Mouse (Mus musculus) cerebellum, adult 18-20 months (tissue): ENCODE results near the gene Hist1h4i.

Source experiments
- DNase-seq, 2 experiments: peaks; one replicate each; pipeline ENCODE4 v3.0.0; 2021

Gene Hist1h4i

GRCm38 (mm10) chr13:22007872-22008271 lies 33.3 kb downstream of the Hist1h4i start:
- no peak for DNase-seq

GRCm38 (mm10) chr13:22007121-22007510 lies 34.0 kb downstream of the Hist1h4i start:
- DNase-seq: no peak

GRCm38 (mm10) chr13:22006334-22007120 lies 34.6 kb downstream of the Hist1h4i start:
- no peak for DNase-seq

- peak in 1 of 2 experiments; percentile 38 for DNase-seq
Measured at GRCm38 (mm10) chr13:22005605-22006333, 35.4 kb downstream of the Hist1h4i start.

GRCm38 (mm10) chr13:22001823-22002222 lies 39.3 kb downstream of the Hist1h4i start:
- DNase-seq: no peak

GRCm38 (mm10) chr13:22001346-22001745 lies 39.8 kb downstream of the Hist1h4i start:
- DNase-seq: no peak

- DNase-seq: no peak
Measured at GRCm38 (mm10) chr13:21999147-21999546, 42.0 kb downstream of the Hist1h4i start.

GRCm38 (mm10) chr13:21998412-21998811 lies 42.8 kb downstream of the Hist1h4i start:
- no peak for DNase-seq

GRCm38 (mm10) chr13:21997821-21998220 lies 43.3 kb downstream of the Hist1h4i start:
- no peak for DNase-seq

- DNase-seq: no peak
Measured at GRCm38 (mm10) chr13:21997201-21997820, 43.9 kb downstream of the Hist1h4i start.

- DNase-seq: no peak
Measured at GRCm38 (mm10) chr13:21996840-21997185, 44.3 kb downstream of the Hist1h4i start.

GRCm38 (mm10) chr13:21996101-21996839 lies 44.9 kb downstream of the Hist1h4i start:
- DNase-seq: no peak

- no peak for DNase-seq
Measured at GRCm38 (mm10) chr13:21995331-21995914, 45.7 kb downstream of the Hist1h4i start.

GRCm38 (mm10) chr13:21994896-21995295 lies 46.3 kb downstream of the Hist1h4i start:
- no peak for DNase-seq

GRCm38 (mm10) chr13:21993957-21994738 lies 47.0 kb downstream of the Hist1h4i start:
- DNase-seq: no peak

GRCm38 (mm10) chr13:21992550-21992949 lies 48.6 kb downstream of the Hist1h4i start:
- no peak for DNase-seq
